Mouse (Mus musculus) ES-Bruce4 (cell line): Measurements from ENCODE around the gene Rtkn.

Experiments used
- CTCF ChIP-seq: IDR thresholded peaks from one replicate; pipeline ENCODE4 v1.8.1; 2011; ENCODE audit warnings: low read depth, low read length
- EP300 ChIP-seq: IDR thresholded peaks from 2 replicates; pipeline ENCODE4 v1.6.1; 2011; ENCODE audit warnings: low read depth, low read length; ENCODE audit not compliant: insufficient read depth
- POLR2A ChIP-seq: IDR thresholded peaks from one replicate; pipeline ENCODE4 v1.8.1; 2011; ENCODE audit warnings: low read length; ENCODE audit not compliant: insufficient read depth

DNA sequence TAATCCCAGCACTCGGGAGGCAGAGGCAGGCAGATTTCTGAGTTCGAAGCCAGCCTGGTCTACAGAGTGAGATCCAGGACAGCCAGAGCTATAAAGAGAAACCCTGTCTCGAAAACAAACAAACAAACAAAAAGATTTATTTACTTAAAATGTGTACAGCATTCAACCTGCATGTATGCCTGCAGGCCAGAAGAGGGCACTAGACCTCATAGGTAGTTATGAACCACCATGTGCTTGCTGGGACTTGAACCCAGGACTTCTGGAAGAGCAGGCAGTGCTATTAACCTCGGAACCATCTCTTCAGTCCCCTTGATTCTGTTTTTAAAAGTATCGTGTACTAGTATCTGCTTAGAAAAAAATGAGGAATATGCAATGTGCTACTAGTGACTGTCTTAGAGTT, 7.8 kb upstream of the Rtkn start:
- no peak for TF ChIP-seq POLR2A
- peak; percentile 23 for TF ChIP-seq CTCF
- no peak for TF ChIP-seq EP300
